Mouse (Mus musculus) embryonic facial prominence, embryonic 11.5 days (tissue): ENCODE measurements around the gene Cacna1c. TPM values are rescaled to one million over a fixed set of nuclear protein-coding genes. Genes with fewer than 3 reads are reported as not detected.

ENCODE experiments used
- ATAC-seq: fragments of 200-750 bp; cut with Nextera tagmentation; replicated peaks from 2 replicates; pipeline ENCODE4 v1.8.0; 2017; ENCODE audit warnings: low read depth; ENCODE audit not compliant: insufficient number of reproducible peaks, low FRiP score, low TSS enrichment
- DNase-seq: peaks from one replicate; pipeline ENCODE4 v3.0.0-alpha.2; 2015; ENCODE audit warnings: low spot score
- H3K27ac ChIP-seq: fragments of 300-500 bp; sonication (generic); replicated peaks from 2 replicates; pipeline ENCODE4 v1.5.1; 2014; ENCODE audit warnings: mild to moderate bottlenecking, low read depth, low read length, control low read depth
- H3K27me3 ChIP-seq: fragments of 300-500 bp; sonication (generic); 2 replicates; pipeline ENCODE4 v1.6.1; 2014; ENCODE audit warnings: mild to moderate bottlenecking, low read length, moderate library complexity, mixed read lengths; ENCODE audit not compliant: control insufficient read depth, insufficient read depth
- H3K36me3 ChIP-seq: fragments of 300-500 bp; sonication (generic); replicated peaks from 2 replicates; pipeline ENCODE4 v1.6.1; 2014; ENCODE audit warnings: low read depth, mild to moderate bottlenecking, low read length, moderate library complexity, mixed read lengths; ENCODE audit not compliant: control insufficient read depth, insufficient read depth
- H3K4me1 ChIP-seq: fragments of 300-500 bp; sonication (generic); 2 replicates; pipeline ENCODE4 v1.6.1; 2014; ENCODE audit warnings: low read length, mixed read lengths; ENCODE audit not compliant: control insufficient read depth, insufficient read depth
- H3K4me2 ChIP-seq: fragments of 300-500 bp; sonication (generic); 2 replicates; pipeline ENCODE4 v1.6.1; 2014; ENCODE audit warnings: low read depth, mild to moderate bottlenecking, control low read depth, low read length, moderate library complexity
- H3K4me3 ChIP-seq: fragments of 300-500 bp; sonication (generic); 2 replicates; pipeline ENCODE4 v1.5.1; 2014; ENCODE audit warnings: low read depth, low read length, control low read depth
- H3K9ac ChIP-seq: fragments of 300-500 bp; sonication (generic); replicated peaks from 2 replicates; pipeline ENCODE4 v1.6.1; 2014; ENCODE audit warnings: mild to moderate bottlenecking, control low read depth, low read length
- H3K9me3 ChIP-seq: fragments of 300-500 bp; sonication (generic); replicated peaks from 2 replicates; pipeline ENCODE4 v1.6.1; 2016; ENCODE audit warnings: mild to moderate bottlenecking, low read length, inconsistent platforms, mixed read lengths; ENCODE audit not compliant: control insufficient read depth
- WGBS: fragments of 180-500 bp; shearing (Covaris S2); extraction: QIAGEN DNeasy Blood & Tissue Kit; methylation state at CpG from one replicate; pipeline ENCODE4 v1.1.7; 2014; 5-methylcytosine and 5-hydroxymethylcytosine counted together
- polyA plus RNA-seq: library from polyadenylated mRNA; unstranded; fragments of >200 nt; fragmentation: Nextera tagmentation; extraction: Ambion mirVana; gene quantifications from 2 replicates; pipeline ENCODE4 v1.2.1, GENCODE M21; 2014

Gene Cacna1c
- polyA plus RNA-seq, 1 experiment from 2014 or later: 4.3 TPM

- H3K9me3 ChIP-seq: no peaks in the 10 kb centered on the region
- H3K4me3 ChIP-seq: no peak overlapping the region
- no peaks in the 10 kb centered on the region for H3K4me1 ChIP-seq
- no peaks in the 10 kb centered on the region for H3K27me3 ChIP-seq
- no peak overlapping the region for H3K9ac ChIP-seq
- WGBS: 87% methylated on average over 3 of the region's 3 CpGs
- DNase-seq (no peak), ATAC-seq (no peak)
- H3K27ac ChIP-seq: no peak overlapping the region
- no peak overlapping the region for H3K4me2 ChIP-seq
- H3K36me3 ChIP-seq: no peaks in the 10 kb centered on the region
Measured at GRCm38 (mm10) chr6:119070351-119070750, 125.9 kb downstream of the Cacna1c start.

- Histone ChIP-seq H3K36me3 (no peaks in the 10 kb centered on the region), H3K9ac (no peak overlapping the region), H3K27ac (no peak overlapping the region), H3K9me3 (no peaks in the 10 kb centered on the region), H3K4me2 (no peak overlapping the region), H3K4me1 (no peaks in the 10 kb centered on the region), H3K4me3 (no peak overlapping the region), H3K27me3 (no peaks in the 10 kb centered on the region)
- DNase-seq (no peak), ATAC-seq (no peak)
- WGBS: 84% methylated on average over 5 of the region's 5 CpGs
Measured at GRCm38 (mm10) chr6:119069145-119069544, 127.1 kb downstream of the Cacna1c start.

- no peak for ATAC-seq
- WGBS: 76% methylated on average over 4 of the region's 4 CpGs
Measured at GRCm38 (mm10) chr6:119068650-119069049, 127.6 kb downstream of the Cacna1c start.

GRCm38 (mm10) chr6:119064961-119065360 is 131.3 kb downstream of the Cacna1c start:
- H3K4me3 ChIP-seq: no peak overlapping the region
- H3K27ac ChIP-seq: no peak overlapping the region
- no peak overlapping the region for H3K4me2 ChIP-seq
- H3K9me3 ChIP-seq: no peaks in the 10 kb centered on the region
- 77% methylated on average over 5 of the region's 5 CpGs for WGBS
- ATAC-seq (no peak), DNase-seq (no peak)
- no peak overlapping the region for H3K9ac ChIP-seq
- no peaks in the 10 kb centered on the region for H3K36me3 ChIP-seq
- H3K27me3 ChIP-seq: no peaks in the 10 kb centered on the region
- no peaks in the 10 kb centered on the region for H3K4me1 ChIP-seq

More at GRCm38 (mm10) chr6:119068650-119069049, 127.6 kb downstream of the Cacna1c start:
- Histone ChIP-seq H3K36me3 (no peaks in the 10 kb centered on the region), H3K27ac (no peak overlapping the region), H3K9me3 (no peaks in the 10 kb centered on the region), H3K4me3 (no peak overlapping the region), H3K27me3 (no peaks in the 10 kb centered on the region), H3K9ac (no peak overlapping the region), H3K4me1 (no peaks in the 10 kb centered on the region), H3K4me2 (no peak overlapping the region)
- no peak for DNase-seq

- H3K27ac ChIP-seq: no peak overlapping the region
- H3K4me3 ChIP-seq: no peak overlapping the region
- ATAC-seq: no peak
- H3K9me3 ChIP-seq: no peaks in the 10 kb centered on the region
- H3K36me3 ChIP-seq: no peaks in the 10 kb centered on the region
- no peak overlapping the region for H3K4me2 ChIP-seq
- 90% methylated on average over 9 of the region's 9 CpGs for WGBS
- H3K9ac ChIP-seq: no peak overlapping the region
- H3K4me1 ChIP-seq: no peaks in the 10 kb centered on the region
- DNase-seq: no peak
- no peaks in the 10 kb centered on the region for H3K27me3 ChIP-seq
Measured at GRCm38 (mm10) chr6:119064430-119064829, 131.8 kb downstream of the Cacna1c start.

- Histone ChIP-seq H3K4me3 (no peak overlapping the region), H3K27ac (no peak overlapping the region), H3K9ac (no peak overlapping the region), H3K27me3 (no peaks in the 10 kb centered on the region), H3K36me3 (no peaks in the 10 kb centered on the region), H3K4me1 (no peaks in the 10 kb centered on the region), H3K4me2 (no peak overlapping the region), H3K9me3 (no peaks in the 10 kb centered on the region)
- ATAC-seq: no peak
- no peak for DNase-seq
Measured at GRCm38 (mm10) chr6:119062695-119063094, 133.5 kb downstream of the Cacna1c start.

- Histone ChIP-seq H3K27ac (no peak overlapping the region), H3K4me1 (no peaks in the 10 kb centered on the region), H3K9ac (no peak overlapping the region), H3K4me2 (no peak overlapping the region), H3K27me3 (no peaks in the 10 kb centered on the region), H3K9me3 (no peaks in the 10 kb centered on the region), H3K36me3 (no peaks in the 10 kb centered on the region), H3K4me3 (no peak overlapping the region)
- DNase-seq (no peak), ATAC-seq (no peak)
- WGBS: 63% methylated on average over 3 of the region's 3 CpGs
Measured at GRCm38 (mm10) chr6:119058896-119059295, 137.3 kb downstream of the Cacna1c start.

- Histone ChIP-seq H3K27ac (no peak overlapping the region), H3K9me3 (no peaks in the 10 kb centered on the region), H3K36me3 (no peaks in the 10 kb centered on the region), H3K4me2 (no peak overlapping the region), H3K27me3 (no peaks in the 10 kb centered on the region), H3K4me1 (no peaks in the 10 kb centered on the region), H3K9ac (no peak overlapping the region), H3K4me3 (no peak overlapping the region)
- WGBS: 89% methylated on average over 8 of the region's 8 CpGs
- ATAC-seq: no peak
- no peak for DNase-seq
Measured at GRCm38 (mm10) chr6:119058461-119058860, 137.8 kb downstream of the Cacna1c start.
